Mouse (Mus musculus): ENCODE measurements around the gene Cep78.

Cep78 gene

DNA sequence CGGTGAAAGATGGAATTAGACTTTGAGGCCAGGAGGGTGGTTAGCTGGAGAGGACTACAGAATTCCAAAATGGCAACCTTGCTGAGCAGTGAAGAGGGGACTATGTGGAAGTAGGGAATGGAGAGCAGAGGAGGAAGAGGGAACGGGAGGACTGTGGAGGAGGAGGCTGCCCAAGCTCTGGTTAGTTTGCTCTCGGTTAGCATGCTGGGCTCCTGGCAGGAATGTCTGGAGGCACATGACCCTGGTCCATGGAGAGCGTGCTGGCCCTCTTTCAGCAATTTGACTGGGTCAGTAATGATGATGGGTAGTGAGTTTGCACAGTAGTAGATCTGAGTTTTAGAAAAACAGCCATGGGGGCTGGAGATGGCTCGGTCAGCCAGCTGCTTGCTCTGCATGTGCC, 76.8 kb downstream of the Cep78 start:
- DNase-seq = peak; percentile 15

All from kidney, postnatal 14 days (tissue).